Mouse (Mus musculus): Measurements from ENCODE around the gene Hnrnpm. TPM values are rescaled to one million over a fixed set of nuclear protein-coding genes. Genes with fewer than 3 reads are reported as not detected.
"Not testable (repeated sequence)": the region's sequence is repeated elsewhere in the genome, so short reads cannot be mapped to it uniquely, and the experiment has no call there.

Gene Hnrnpm
- polyA plus RNA-seq, 1 experiment = 87.3 TPM

DNA sequence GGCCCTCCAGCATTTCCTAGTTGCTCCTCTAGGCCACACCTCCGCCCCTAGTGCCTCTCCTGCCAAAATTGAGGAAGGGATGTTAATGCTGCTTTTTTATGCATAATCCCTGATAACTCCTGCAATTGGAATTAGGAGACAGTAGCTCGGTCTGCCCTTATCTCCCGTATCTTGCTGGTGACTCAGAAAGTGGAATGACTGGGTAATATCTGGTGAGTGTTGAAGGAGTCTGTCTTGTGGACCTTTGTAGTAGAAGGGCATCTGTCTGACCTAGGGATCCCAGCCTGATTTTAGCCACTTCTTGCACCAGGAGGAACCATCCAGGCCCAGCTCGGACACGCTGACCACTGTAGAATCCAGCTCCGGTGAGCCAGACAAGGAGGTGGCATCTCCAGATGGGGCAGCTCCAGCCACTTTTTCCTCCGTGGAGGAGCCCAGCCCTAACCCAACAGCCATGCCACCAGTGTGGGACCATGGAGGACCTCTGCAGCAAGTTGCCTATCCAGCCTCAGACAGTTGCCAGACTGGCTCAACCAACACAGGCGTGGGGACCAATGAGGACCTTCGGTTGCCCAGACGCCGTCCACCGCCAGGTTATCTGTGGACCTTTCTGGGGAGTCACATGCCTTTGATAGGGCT, 57.1 kb downstream of the Hnrnpm start:
- WGBS = 68% methylated on average over 12 of the region's 12 CpGs
- no peak for TF ChIP-seq POLR2A (IDR thresholded peaks at IDR 0.05; ENCODE audit: low read depth, low read length)
- Histone ChIP-seq H3K36me3 (ENCODE audit: control insufficient read depth, insufficient read depth, low read length) (peaks cover 10% of the 10 kb centered on the region), H3K4me3 (ENCODE audit: extremely low read depth, insufficient read depth, insufficient read length) (peak overlapping the region; percentile 100), H3K4me1 (ENCODE audit: control insufficient read depth, insufficient read depth, insufficient read length) (peaks cover 6% of the 10 kb centered on the region; the same call in 1 of the 2 replicates), H3K27me3 (ENCODE audit: control insufficient read depth, insufficient read depth, low read length) (no peaks in the 10 kb centered on the region), H3K27ac (ENCODE audit: insufficient read depth, low read length) (peak overlapping the region; percentile 100)
- no peak for DNase-seq (ENCODE audit: low read depth in 1 of 2, low spot score in 2 of 2)

DNA sequence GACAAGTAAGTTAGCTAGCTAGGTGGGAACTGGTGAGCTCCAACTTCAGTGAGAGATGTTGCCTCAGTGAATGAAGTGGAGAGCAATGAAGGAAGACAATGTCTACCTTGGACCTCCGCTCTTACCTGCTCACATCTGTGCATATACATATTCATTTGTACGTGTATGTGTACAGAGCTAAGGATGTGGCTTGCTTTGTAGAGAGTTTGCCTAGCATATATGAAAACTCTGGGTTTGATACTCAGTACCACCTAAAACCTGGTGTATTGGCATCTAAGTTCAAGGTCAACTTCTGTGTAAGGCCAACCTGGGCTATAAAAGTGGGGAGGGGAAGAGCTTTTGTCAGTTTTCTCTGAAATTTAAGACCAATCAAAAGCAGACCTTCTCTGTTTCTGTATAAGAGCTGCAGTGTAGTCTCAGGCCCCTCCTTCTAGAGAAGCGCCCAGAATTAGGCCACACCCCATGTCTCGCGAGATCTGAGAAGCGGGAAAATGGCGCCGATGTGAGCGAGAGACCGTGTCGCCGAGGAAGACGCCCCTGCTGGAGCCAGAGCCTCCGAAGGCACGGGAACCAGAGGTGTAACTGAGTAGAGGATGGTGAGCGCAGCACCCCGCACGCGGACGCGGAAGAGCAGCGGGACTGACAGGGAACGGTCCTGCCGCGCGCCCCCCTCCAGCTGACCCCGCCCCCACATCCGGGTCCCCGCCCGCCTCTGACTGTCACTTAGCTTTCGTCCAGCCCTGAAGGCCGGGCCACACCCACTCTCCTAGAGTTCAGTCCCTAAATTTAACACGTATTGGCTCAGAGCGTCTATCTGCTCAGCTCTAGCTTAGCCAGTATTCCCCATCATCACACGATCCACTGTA, 57.8 kb downstream of the Hnrnpm start, which contains the start of gene Zfp414:
Gene Zfp414 (plus strand): TSS at position 470 of the 866 bp plus-strand sequence.
- 3% methylated on average over 34 of the region's 35 CpGs for WGBS
- peak; percentile 89 to 93 for DNase-seq (ENCODE audit: low read depth in 1 of 2, low spot score in 2 of 2)

DNA sequence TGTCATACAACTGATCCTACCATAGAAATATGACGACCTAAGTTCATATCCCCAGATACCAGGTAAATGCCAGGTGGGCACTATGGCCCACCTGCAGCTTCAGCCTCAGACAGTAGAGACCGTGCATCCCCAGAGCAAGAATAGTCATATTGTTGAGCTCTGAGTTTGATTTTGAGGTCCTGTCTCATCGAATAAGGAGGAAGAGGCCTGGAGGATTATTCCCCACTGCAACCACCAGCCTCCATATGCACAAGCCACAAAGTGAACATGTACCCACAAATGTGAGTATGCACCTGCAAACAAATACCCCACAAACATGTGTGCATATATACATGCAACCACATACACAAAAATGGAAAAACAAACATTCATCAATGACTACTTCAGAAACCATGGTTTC, 59.4 kb downstream of the Hnrnpm start:
- peaks cover 6% of the 10 kb centered on the region; the same call in 1 of the 2 replicates for H3K4me1 ChIP-seq (ENCODE audit: control insufficient read depth, insufficient read depth, insufficient read length)
- H3K27me3 ChIP-seq (ENCODE audit: control insufficient read depth, insufficient read depth, low read length) = no peaks in the 10 kb centered on the region
- H3K4me3 ChIP-seq (ENCODE audit: extremely low read depth, insufficient read depth, insufficient read length) = no peak overlapping the region
- no peak for TF ChIP-seq CTCF (IDR thresholded peaks at IDR 0.05; ENCODE audit: extremely low read depth, insufficient read depth, insufficient read length, insufficient replicate concordance)
- TF ChIP-seq POLR2A (IDR thresholded peaks at IDR 0.05; ENCODE audit: low read depth, low read length) = no peak
- peaks cover 10% of the 10 kb centered on the region for H3K36me3 ChIP-seq (ENCODE audit: control insufficient read depth, insufficient read depth, low read length)
- no peak overlapping the region for H3K27ac ChIP-seq (ENCODE audit: insufficient read depth, low read length)
- WGBS = 82% methylated on average over 3 of the region's 3 CpGs
- no peak for DNase-seq (ENCODE audit: low read depth in 1 of 2, low spot score in 2 of 2)

More for the DNA sequence above, 57.8 kb downstream of the Hnrnpm start, which contains the start of gene Zfp414:
- Histone ChIP-seq H3K4me1 (ENCODE audit: control insufficient read depth, insufficient read depth, insufficient read length) (peaks cover 6% of the 10 kb centered on the region; the same call in 1 of the 2 replicates), H3K4me3 (ENCODE audit: extremely low read depth, insufficient read depth, insufficient read length) (peak within 1 kb of the TSS; percentile 100), H3K27me3 (ENCODE audit: control insufficient read depth, insufficient read depth, low read length) (no peaks in the 10 kb centered on the region), H3K36me3 (ENCODE audit: control insufficient read depth, insufficient read depth, low read length) (peaks cover 10% of the 10 kb centered on the region), H3K27ac (ENCODE audit: insufficient read depth, low read length) (peak within 1 kb of the TSS; percentile 100)
- TF ChIP-seq CTCF (IDR thresholded peaks at IDR 0.05; ENCODE audit: extremely low read depth, insufficient read depth, insufficient read length, insufficient replicate concordance) = no peak
- TF ChIP-seq POLR2A (IDR thresholded peaks at IDR 0.05; ENCODE audit: low read depth, low read length) = peak; percentile 45

DNA sequence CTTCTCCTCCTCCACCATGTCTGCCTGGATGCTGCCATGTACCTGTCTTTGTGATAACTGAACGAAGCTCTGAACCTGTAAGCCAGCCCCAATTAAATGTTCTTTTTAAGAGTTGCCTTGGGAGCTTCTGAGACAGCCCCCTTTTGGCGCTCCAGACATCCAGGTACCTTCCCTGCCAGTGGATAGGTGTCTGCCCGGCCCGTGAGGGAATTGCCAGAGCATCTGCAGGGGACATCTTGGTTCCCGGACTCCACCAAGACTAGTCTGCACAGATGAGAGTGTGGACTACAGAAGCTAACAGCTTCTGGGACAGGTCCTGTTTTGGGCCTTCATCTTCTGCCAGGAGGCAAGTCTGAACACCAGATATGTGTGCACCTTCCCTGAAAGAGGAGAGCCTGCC, 72.9 kb downstream of the Hnrnpm start:
- not testable (repeated sequence) for H3K27me3 ChIP-seq (ENCODE audit: control insufficient read depth, insufficient read depth, low read length); H3K4me3 ChIP-seq (ENCODE audit: extremely low read depth, insufficient read depth, insufficient read length); DNase-seq (ENCODE audit: low read depth in 1 of 2, low spot score in 2 of 2); H3K4me1 ChIP-seq (ENCODE audit: control insufficient read depth, insufficient read depth, insufficient read length); H3K36me3 ChIP-seq (ENCODE audit: control insufficient read depth, insufficient read depth, low read length); H3K27ac ChIP-seq (ENCODE audit: insufficient read depth, low read length)
- WGBS = 87% methylated on average over 5 of the region's 5 CpGs

DNA sequence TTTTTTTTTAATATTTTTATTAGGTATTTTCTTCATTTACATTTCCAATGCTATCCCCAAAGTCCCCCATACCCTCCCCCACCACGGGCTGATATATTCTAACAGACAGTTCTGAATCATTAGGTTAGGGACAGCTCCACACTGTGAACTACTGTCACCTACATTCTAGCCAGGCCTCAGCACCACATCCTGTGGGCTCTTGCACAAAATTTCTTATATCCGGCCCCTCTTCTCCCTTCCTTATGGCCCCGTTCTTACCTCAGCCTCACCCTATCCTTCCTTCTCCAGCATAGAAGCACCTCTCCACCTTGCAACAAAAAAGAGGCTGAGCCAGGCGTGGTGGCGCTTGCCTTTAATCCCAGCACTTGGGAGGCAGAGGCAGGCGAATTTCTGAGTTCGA, 76.1 kb downstream of the Hnrnpm start:
- DNase-seq (ENCODE audit: low read depth in 1 of 2, low spot score in 2 of 2) = no peak
- no peaks in the 10 kb centered on the region for H3K4me1 ChIP-seq (ENCODE audit: control insufficient read depth, insufficient read depth, insufficient read length)
- 80% methylated on average over 7 of the region's 7 CpGs for WGBS
- H3K27me3 ChIP-seq (ENCODE audit: control insufficient read depth, insufficient read depth, low read length) = no peaks in the 10 kb centered on the region
- no peak overlapping the region for H3K27ac ChIP-seq (ENCODE audit: insufficient read depth, low read length)
- no peaks in the 10 kb centered on the region for H3K36me3 ChIP-seq (ENCODE audit: control insufficient read depth, insufficient read depth, low read length)
- H3K4me3 ChIP-seq (ENCODE audit: extremely low read depth, insufficient read depth, insufficient read length) = no peak overlapping the region
- TF ChIP-seq CTCF (IDR thresholded peaks at IDR 0.05; ENCODE audit: extremely low read depth, insufficient read depth, insufficient read length, insufficient replicate concordance) = no peak

DNA sequence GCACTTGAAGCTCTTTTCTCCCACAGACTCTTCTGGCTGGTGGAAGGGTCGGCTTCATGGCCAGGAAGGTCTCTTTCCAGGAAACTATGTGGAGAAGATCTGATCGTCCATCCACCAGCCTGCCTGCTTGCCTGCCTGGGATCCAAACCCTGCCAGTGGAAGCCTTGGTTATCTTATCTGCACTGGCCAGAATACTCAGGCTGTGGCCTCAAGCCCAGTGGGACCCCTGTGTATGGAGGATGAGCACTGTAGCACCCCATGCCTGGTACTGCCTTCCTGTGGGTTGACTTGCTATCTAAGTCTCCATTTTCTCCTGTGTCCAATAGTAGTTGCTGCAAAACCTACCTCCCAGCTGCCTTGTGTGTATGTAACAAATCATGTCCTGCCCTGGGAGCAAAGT, 79.4 kb downstream of the Hnrnpm start:
- Histone ChIP-seq H3K27ac (ENCODE audit: insufficient read depth, low read length) (no peak overlapping the region), H3K4me3 (ENCODE audit: extremely low read depth, insufficient read depth, insufficient read length) (no peak overlapping the region), H3K27me3 (ENCODE audit: control insufficient read depth, insufficient read depth, low read length) (no peaks in the 10 kb centered on the region), H3K36me3 (ENCODE audit: control insufficient read depth, insufficient read depth, low read length) (no peaks in the 10 kb centered on the region), H3K4me1 (ENCODE audit: control insufficient read depth, insufficient read depth, insufficient read length) (no peaks in the 10 kb centered on the region)
- no peak for DNase-seq (ENCODE audit: low read depth in 1 of 2, low spot score in 2 of 2)
- TF ChIP-seq POLR2A (IDR thresholded peaks at IDR 0.05; ENCODE audit: low read depth, low read length) = no peak
- no peak for TF ChIP-seq CTCF (IDR thresholded peaks at IDR 0.05; ENCODE audit: extremely low read depth, insufficient read depth, insufficient read length, insufficient replicate concordance)
- WGBS = 81% methylated on average over 2 of the region's 2 CpGs

- no peak for DNase-seq (ENCODE audit: low read depth in 1 of 2, low spot score in 2 of 2)
- H3K27ac ChIP-seq (ENCODE audit: insufficient read depth, low read length) = no peak overlapping the region
- WGBS = 86% methylated on average over 12 of the region's 12 CpGs
- no peaks in the 10 kb centered on the region for H3K4me1 ChIP-seq (ENCODE audit: control insufficient read depth, insufficient read depth, insufficient read length)
- no peak for TF ChIP-seq CTCF (IDR thresholded peaks at IDR 0.05; ENCODE audit: extremely low read depth, insufficient read depth, insufficient read length, insufficient replicate concordance)
- no peak for TF ChIP-seq POLR2A (IDR thresholded peaks at IDR 0.05; ENCODE audit: low read depth, low read length)
- H3K4me3 ChIP-seq (ENCODE audit: extremely low read depth, insufficient read depth, insufficient read length) = no peak overlapping the region
- H3K36me3 ChIP-seq (ENCODE audit: control insufficient read depth, insufficient read depth, low read length) = no peaks in the 10 kb centered on the region; the same call in 1 of the 2 replicates
- no peaks in the 10 kb centered on the region for H3K27me3 ChIP-seq (ENCODE audit: control insufficient read depth, insufficient read depth, low read length)
Observed at GRCm38 (mm10) chr17:33601947-33602346, 84.7 kb downstream of the Hnrnpm start.
